Mouse (Mus musculus) adipocyte (in vitro differentiated cells): ENCODE data around the gene Ccser2.
A peak's percentile ranks its signal among the peaks of the same experiment; 100 is the strongest.

Source experiments
- DNase-seq: peaks from one replicate; pipeline ENCODE4 v3.0.0-alpha.2; 2016; ENCODE audit warnings: low spot score

The Ccser2 gene

GRCm38 (mm10) chr14:36937941-36938340 is 30.6 kb downstream of the Ccser2 start:
- DNase-seq, result no peak

GRCm38 (mm10) chr14:36937080-36937878 is 31.3 kb downstream of the Ccser2 start:
- DNase-seq, result peak; percentile 74

- no peak for DNase-seq
Observed at GRCm38 (mm10) chr14:36932638-36933382, 35.8 kb downstream of the Ccser2 start.

- DNase-seq, result no peak
Observed at GRCm38 (mm10) chr14:36932038-36932437, 36.5 kb downstream of the Ccser2 start.

- no peak for DNase-seq
Observed at GRCm38 (mm10) chr14:36923383-36923782, 45.2 kb downstream of the Ccser2 start.

- DNase-seq, result peak; percentile 8
Observed at GRCm38 (mm10) chr14:36921346-36922049, 47.1 kb downstream of the Ccser2 start.

GRCm38 (mm10) chr14:36919886-36920285 is 48.7 kb downstream of the Ccser2 start:
- DNase-seq, result no peak

- peak; percentile 72 for DNase-seq
Observed at GRCm38 (mm10) chr14:36919146-36919545, 49.4 kb downstream of the Ccser2 start.

- DNase-seq, result no peak
Observed at GRCm38 (mm10) chr14:36915203-36915602, 53.4 kb downstream of the Ccser2 start.

GRCm38 (mm10) chr14:36914473-36915005 is 54.0 kb downstream of the Ccser2 start:
- DNase-seq, result no peak

- DNase-seq, result no peak
Observed at GRCm38 (mm10) chr14:36911738-36912137, 56.8 kb downstream of the Ccser2 start.

GRCm38 (mm10) chr14:36905809-36906522 is 62.6 kb downstream of the Ccser2 start:
- no peak for DNase-seq

GRCm38 (mm10) chr14:36904206-36904605 is 64.4 kb downstream of the Ccser2 start:
- no peak for DNase-seq

GRCm38 (mm10) chr14:36900883-36901282 is 67.7 kb downstream of the Ccser2 start:
- no peak for DNase-seq

- DNase-seq, result peak; percentile 52
Observed at GRCm38 (mm10) chr14:36894701-36895100, 73.9 kb downstream of the Ccser2 start.

- DNase-seq, result peak; percentile 76
Observed at GRCm38 (mm10) chr14:36892762-36893358, 75.7 kb downstream of the Ccser2 start.

- no peak for DNase-seq
Observed at GRCm38 (mm10) chr14:36890130-36890529, 78.4 kb downstream of the Ccser2 start.

GRCm38 (mm10) chr14:36885680-36886079 is 82.9 kb downstream of the Ccser2 start:
- DNase-seq, result peak; percentile 69

- no peak for DNase-seq
Observed at GRCm38 (mm10) chr14:36885117-36885516, 83.5 kb downstream of the Ccser2 start.

- DNase-seq, result no peak
Observed at GRCm38 (mm10) chr14:36883576-36883975, 85.0 kb downstream of the Ccser2 start.

GRCm38 (mm10) chr14:36870257-36870656 is 98.3 kb downstream of the Ccser2 start:
- DNase-seq, result no peak
